Mouse (Mus musculus): ENCODE measurements around the gene Pomp. TPM values are rescaled to one million over a fixed set of nuclear protein-coding genes. Genes with fewer than 3 reads are reported as not detected.
A peak's percentile ranks its signal among the peaks of the same experiment; 100 is the strongest.

The Pomp gene
- total RNA-seq, 2 experiments from 2014 or later = 212 to 227 TPM

- no peak for DNase-seq
Measured at GRCm38 (mm10) chr5:147902008-147902757, 41.9 kb downstream of the Pomp start.

- peak; percentile 36 to 38 for DNase-seq
Measured at GRCm38 (mm10) chr5:147903166-147903565, 42.9 kb downstream of the Pomp start.

- no peak for DNase-seq
Measured at GRCm38 (mm10) chr5:147907144-147907543, 46.9 kb downstream of the Pomp start.

GRCm38 (mm10) chr5:147907851-147908250 is 47.6 kb downstream of the Pomp start:
- DNase-seq = peak; percentile 73 to 76

- DNase-seq = no peak
Measured at GRCm38 (mm10) chr5:147910807-147911509, 50.7 kb downstream of the Pomp start.

GRCm38 (mm10) chr5:147911744-147912143 is 51.5 kb downstream of the Pomp start:
- DNase-seq = peak; percentile 42 to 57

- DNase-seq = no peak
Measured at GRCm38 (mm10) chr5:147913241-147913842, 53.1 kb downstream of the Pomp start.

GRCm38 (mm10) chr5:147915038-147915566 is 54.8 kb downstream of the Pomp start:
- DNase-seq = peak in 1 of 2 experiments; percentile 40

GRCm38 (mm10) chr5:147916171-147916570 is 55.9 kb downstream of the Pomp start:
- peak; percentile 73 to 80 for DNase-seq

GRCm38 (mm10) chr5:147918044-147918846 is 58.0 kb downstream of the Pomp start:
- peak; percentile 64 to 66 for DNase-seq

GRCm38 (mm10) chr5:147924621-147925020 is 64.4 kb downstream of the Pomp start:
- no peak for DNase-seq

Other genes with a start within 250 kb of the Pomp start
- gene Flt1, start 134.4 kb upstream of the Pomp start, total RNA-seq (2021) = 10 to 100 TPM; 42.8 to 92.8 TPM
- gene Slc46a3, start 34.4 kb downstream of the Pomp start, total RNA-seq (2021) = 10 to 100 TPM; 13.9 to 18.6 TPM
- 1 to 10 TPM; 1.1 to 4.2 TPM for gene Mtus2, start 96.9 kb downstream of the Pomp start, total RNA-seq (2021)

Data from adrenal gland, postnatal 36 days (tissue).